Comparison of ENCODE assay signal across 22 mouse cellular contexts in the genomic region with DNA sequence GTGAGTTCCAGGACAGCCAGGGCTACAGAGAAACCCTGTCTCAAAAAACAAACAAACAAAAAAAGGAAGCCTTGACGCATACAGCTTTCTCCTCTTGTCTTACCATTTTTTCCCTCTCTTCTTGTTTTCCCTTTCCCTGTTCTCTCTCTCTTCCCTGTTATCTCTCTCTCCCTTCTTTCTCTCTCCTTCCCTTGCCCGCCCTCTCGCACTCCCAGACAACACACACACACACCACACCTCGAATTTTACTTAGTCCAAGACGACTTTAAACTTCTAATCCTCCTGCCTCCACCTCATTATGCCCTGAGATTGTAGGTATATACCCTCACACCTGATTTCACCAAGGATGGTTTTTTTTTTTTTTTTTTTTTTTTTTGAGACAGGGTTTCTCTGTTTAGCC. TPM values are rescaled to one million over a fixed set of nuclear protein-coding genes. Genes with fewer than 3 reads are reported as not detected.
DNase-seq lines count a peak whose midpoint lies in the region; ATAC-seq and TF ChIP-seq lines count a peak whose summit lies in the region.
"Had no signal": no experiment of that assay in that cellular context is flagged by ENCODE, and none has a peak within 500 bp of the region (broad histone marks: within the 10 kb centered on the region; RNA-seq: fewer than 3 reads in every experiment).

No protein-coding gene starts in this region.

- no peak for TF ChIP-seq EP300 in liver, embryonic 14.5 days (IDR thresholded peaks at IDR 0.05; ENCODE audit: low read depth)

- no peaks in the 10 kb centered on the region for H3K27me3 ChIP-seq in heart, embryonic 11.5 days (ENCODE audit: control insufficient read depth, insufficient read depth, low read length)
- no peaks in the 10 kb centered on the region for H3K27me3 ChIP-seq in heart, embryonic 12.5 days (replicated peaks)
- no peaks in the 10 kb centered on the region for H3K27me3 ChIP-seq in liver, embryonic 14.5 days (ENCODE audit: control insufficient read depth, insufficient read depth, low read length)
- H3K27me3 ChIP-seq: embryonic facial prominence, embryonic 15.5 days; forebrain, embryonic 15.5 days; hindbrain, embryonic 13.5 days; neural tube, embryonic 12.5 days; Patski had no signal

- WGBS in heart, embryonic 11.5 days (ENCODE audit: insufficient replicate concordance): 58% methylated on average over 5 of the region's 5 CpGs
- 54% methylated on average over 5 of the region's 5 CpGs for WGBS in heart, embryonic 12.5 days
- 25% methylated on average over 5 of the region's 5 CpGs for WGBS in liver, embryonic 14.5 days (ENCODE audit: insufficient replicate concordance)

- H3K36me3 ChIP-seq in heart, embryonic 11.5 days (ENCODE audit: control insufficient read depth, insufficient read depth, low read length): no peaks in the 10 kb centered on the region
- no peaks in the 10 kb centered on the region for H3K36me3 ChIP-seq in heart, embryonic 12.5 days
- H3K36me3 ChIP-seq in liver, embryonic 14.5 days (replicated peaks; ENCODE audit: control insufficient read depth, insufficient read depth, low read depth): no peaks in the 10 kb centered on the region
- H3K36me3 ChIP-seq: embryonic facial prominence, embryonic 10.5 days; embryonic facial prominence, embryonic 15.5 days; forebrain, embryonic 10.5 days; forebrain, embryonic 15.5 days; hindbrain, embryonic 13.5 days; neural tube, embryonic 12.5 days had no signal

- H3K4me3 ChIP-seq in heart, embryonic 11.5 days (ENCODE audit: low read depth, low read length): no peak overlapping the region
- H3K4me3 ChIP-seq in heart, embryonic 12.5 days: no peak overlapping the region
- H3K4me3 ChIP-seq in liver, embryonic 14.5 days (ENCODE audit: insufficient read depth in 1 of 2, low read depth in 2 of 2, low read length in 2 of 2): peak overlapping the region in 1 of 2 experiments; percentile 21; a peak in 1 of 4 replicates
- H3K4me3 ChIP-seq: embryonic facial prominence, embryonic 10.5 days; embryonic facial prominence, embryonic 15.5 days; forebrain, embryonic 10.5 days; forebrain, embryonic 15.5 days; gastrocnemius, adult 2 months; hindbrain, embryonic 13.5 days; layer of hippocampus, adult 2 months; neural tube, embryonic 12.5 days had no signal

- TF ChIP-seq CTCF in liver, embryonic 14.5 days (IDR thresholded peaks at IDR 0.05; ENCODE audit: low read depth): no peak

- ATAC-seq in heart, embryonic 11.5 days (replicated peaks; ENCODE audit: insufficient number of reproducible peaks, low FRiP score, low TSS enrichment): no peak
- no peak for ATAC-seq in heart, embryonic 12.5 days (ENCODE audit: insufficient number of reproducible peaks, low FRiP score)
- peak; percentile 70 for ATAC-seq in erythroid progenitor cell, adult 5-6 weeks (replicated peaks; ENCODE audit: low FRiP score, poor library complexity, severe bottlenecking)
- ATAC-seq in liver, embryonic 14.5 days (ENCODE audit: insufficient read depth): peak; percentile 72
- ATAC-seq: forebrain, embryonic 15.5 days; intestine, postnatal 0 days; midbrain, embryonic 16.5 days; Patski had no signal

- no peak overlapping the region for H3K9ac ChIP-seq in heart, embryonic 11.5 days (ENCODE audit: low read depth, low read length)
- no peak overlapping the region for H3K9ac ChIP-seq in heart, embryonic 12.5 days
- peak overlapping the region; percentile 48 for H3K9ac ChIP-seq in liver, embryonic 14.5 days (replicated peaks)
- H3K9ac ChIP-seq: embryonic facial prominence, embryonic 15.5 days; forebrain, embryonic 15.5 days; hindbrain, embryonic 13.5 days; lung, embryonic 14.5 days; neural tube, embryonic 12.5 days had no signal

- 0 out of 2 replicates have a peak overlapping the region, but pooled peaks have one; percentile 29 for H3K27ac ChIP-seq in heart, embryonic 11.5 days (ENCODE audit: low read depth, low read length)
- no peak overlapping the region for H3K27ac ChIP-seq in heart, embryonic 12.5 days (ENCODE audit: poor library complexity, severe bottlenecking)
- peak overlapping the region; percentile 81 for H3K27ac ChIP-seq in liver, embryonic 14.5 days
- H3K27ac ChIP-seq: embryonic facial prominence, embryonic 10.5 days; embryonic facial prominence, embryonic 15.5 days; forebrain, embryonic 10.5 days; forebrain, embryonic 15.5 days; gastrocnemius, adult 2 months; hindbrain, embryonic 13.5 days; layer of hippocampus, adult 2 months; neural tube, embryonic 12.5 days had no signal

- no peaks in the 10 kb centered on the region for H3K4me1 ChIP-seq in heart, embryonic 11.5 days (ENCODE audit: control insufficient read depth, insufficient read depth, low read length)
- H3K4me1 ChIP-seq in heart, embryonic 12.5 days (replicated peaks): no peaks in the 10 kb centered on the region
- H3K4me1 ChIP-seq in liver, embryonic 14.5 days (replicated peaks; ENCODE audit: control insufficient read depth in 2 of 2, insufficient read depth in 2 of 2, low read length in 1 of 2): peaks cover 8 to 11% of the 10 kb centered on the region in 2 experiments
- H3K4me1 ChIP-seq: embryonic facial prominence, embryonic 15.5 days; neural tube, embryonic 12.5 days had no signal

- no peaks in the 10 kb centered on the region for H3K9me3 ChIP-seq in heart, embryonic 11.5 days (replicated peaks; ENCODE audit: control insufficient read depth, low read length)
- H3K9me3 ChIP-seq in heart, embryonic 12.5 days (replicated peaks): no peaks in the 10 kb centered on the region
- no peaks in the 10 kb centered on the region for H3K9me3 ChIP-seq in liver, embryonic 14.5 days (ENCODE audit: control insufficient read depth, low read length)
- H3K9me3 ChIP-seq: embryonic facial prominence, embryonic 10.5 days; embryonic facial prominence, embryonic 15.5 days; forebrain, embryonic 10.5 days; forebrain, embryonic 15.5 days; G1E; hindbrain, embryonic 13.5 days; neural tube, embryonic 12.5 days had no signal

- DNase-seq in liver, embryonic 14.5 days (ENCODE audit: low read depth in 3 of 3, low spot score in 3 of 3): peak in 2 of 3 experiments; percentile 24 to 55
- no peak for DNase-seq in gastrocnemius, postnatal 4 days (ENCODE audit: low spot score in 2 of 2)
- DNase-seq in left cerebral cortex, adult 18-20 months (ENCODE audit: low spot score in 2 of 2): no peak
- DNase-seq in neural tube, embryonic 10.5 days (ENCODE audit: extremely low spot score, low spot score): no peak

- no peak overlapping the region for H3K4me2 ChIP-seq in heart, embryonic 11.5 days
- no peak overlapping the region for H3K4me2 ChIP-seq in heart, embryonic 12.5 days
- H3K4me2 ChIP-seq in liver, embryonic 14.5 days (ENCODE audit: low read depth): peak overlapping the region; percentile 56
- H3K4me2 ChIP-seq: embryonic facial prominence, embryonic 15.5 days; forebrain, embryonic 15.5 days; hindbrain, embryonic 13.5 days; lung, embryonic 14.5 days; midbrain, embryonic 11.5 days; neural tube, embryonic 12.5 days had no signal

RNA-seq across cellular contexts. Expression of gene Plekhb1, which starts 21.9 kb away (rescaled TPM):
- polyA plus RNA-seq in heart, embryonic 11.5 days (2014; fragmentation: Nextera tagmentation; extraction: Ambion mirVana): 0.89 and 1.6 TPM in 2 replicates
- 1.4 and 1.9 TPM in 2 replicates for polyA plus RNA-seq in heart, embryonic 12.5 days (2016; fragmentation: Nextera tagmentation; extraction: Ambion mirVana)
- total RNA-seq in erythroid progenitor cell, adult 5-6 weeks (2015; ENCODE audit: low replicate concordance): not detected in 2 replicates
- 0.77 TPM in 1 of 2 replicates, not detected in the other for total RNA-seq in erythroid progenitor cell, adult 5-6 weeks (2017; ENCODE audit: low replicate concordance)
- polyA plus RNA-seq in liver, embryonic 14.5 days (2012; rRNA removed): 0.29 and 0.42 TPM in 2 replicates
- 0.24 and 0.43 TPM in 2 replicates for polyA plus RNA-seq in liver, embryonic 14.5 days (2014; fragmentation: Nextera tagmentation; extraction: Ambion mirVana)
- 10 to 100 TPM; 18.0 to 21.6 TPM for total RNA-seq in gastrocnemius, postnatal 4 days (2021)
- total RNA-seq in left cerebral cortex, adult 18-20 months (2021): 100 to 1,000 TPM; 174 to 178 TPM
- total RNA-seq: G1E; megakaryocyte, adult 5-6 weeks had no signal
- polyA plus RNA-seq: G1E had no signal

RNA-seq across cellular contexts. Expression of gene Fam168a, which starts 22.4 kb away (rescaled TPM):
- polyA plus RNA-seq in heart, embryonic 11.5 days (2014; fragmentation: Nextera tagmentation; extraction: Ambion mirVana): 28.1 and 34.9 TPM in 2 replicates
- polyA plus RNA-seq in heart, embryonic 12.5 days (2016; fragmentation: Nextera tagmentation; extraction: Ambion mirVana): 31.4 and 31.6 TPM in 2 replicates
- total RNA-seq in erythroid progenitor cell, adult 5-6 weeks (2015; ENCODE audit: low replicate concordance): 21.6 and 31.4 TPM in 2 replicates
- 11.9 and 13.9 TPM in 2 replicates for total RNA-seq in erythroid progenitor cell, adult 5-6 weeks (2017; ENCODE audit: low replicate concordance)
- 4.1 TPM in 2 replicates for polyA plus RNA-seq in liver, embryonic 14.5 days (2012; rRNA removed)
- polyA plus RNA-seq in liver, embryonic 14.5 days (2014; fragmentation: Nextera tagmentation; extraction: Ambion mirVana): 4.4 and 6.3 TPM in 2 replicates
- total RNA-seq in gastrocnemius, postnatal 4 days (2021): 10 to 100 TPM; 65.7 to 67.8 TPM
- total RNA-seq in left cerebral cortex, adult 18-20 months (2021): 100 to 1,000 TPM; 198 to 207 TPM

Comparison
In these comparisons a context has a peak if more than half of its experiments do, and no peak if none do; other contexts are left out.
1. ATAC-seq: peak in erythroid progenitor cell, adult 5-6 weeks (single experiment) and liver, embryonic 14.5 days (single experiment); none in heart, embryonic 11.5 days (single experiment) and heart, embryonic 12.5 days (single experiment).
2. DNase-seq: peak in liver, embryonic 14.5 days (2 of 3); none in gastrocnemius, postnatal 4 days (0 of 2), left cerebral cortex, adult 18-20 months (0 of 2) and neural tube, embryonic 10.5 days (single experiment).
3. RNA of gene Plekhb1, which starts 21.9 kb away (total RNA-seq): 174 to 178 TPM in left cerebral cortex, adult 18-20 months and 18.0 to 21.6 TPM in gastrocnemius, postnatal 4 days; 0.77 TPM in erythroid progenitor cell, adult 5-6 weeks; every median in the first group is over 10 times any median in the second.